Mouse (Mus musculus) spleen, postnatal 10 days (tissue): ENCODE data around the gene Gfy.
A peak's percentile ranks its signal among the peaks of the same experiment; 100 is the strongest.

Source experiments
- DNase-seq, 2 experiments: peaks; one replicate each; pipeline ENCODE4 v3.0.0; 2021 to 2022; ENCODE audit warnings: low spot score in 2 of 2

The Gfy gene

DNA sequence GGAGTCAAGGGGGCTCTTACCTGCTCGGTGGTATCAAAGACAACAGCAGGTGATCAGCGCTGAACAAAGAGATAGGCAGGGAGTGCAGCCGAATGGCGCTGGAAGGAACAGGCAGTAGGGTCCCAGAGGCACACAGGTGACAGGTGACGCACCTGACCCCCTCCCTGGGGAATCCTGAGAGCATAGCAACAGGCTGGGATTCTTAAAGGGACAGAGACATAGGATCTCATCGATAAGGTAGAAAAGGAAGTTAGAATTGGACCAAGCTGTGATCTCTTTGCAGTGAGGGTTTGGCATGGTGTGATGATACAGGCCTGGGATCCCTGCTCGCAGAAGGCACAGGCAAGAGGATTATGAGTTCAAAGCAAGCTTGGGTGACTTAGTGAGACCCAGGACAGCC lies at the start of gene Gfy:
Gene Gfy (minus strand): TSS at position 101 of the 400 bp plus-strand sequence.
- DNase-seq, result no peak

- no peak for DNase-seq
Observed at GRCm38 (mm10) chr7:45229046-45229445, 49.7 kb upstream of the Gfy start.

DNA sequence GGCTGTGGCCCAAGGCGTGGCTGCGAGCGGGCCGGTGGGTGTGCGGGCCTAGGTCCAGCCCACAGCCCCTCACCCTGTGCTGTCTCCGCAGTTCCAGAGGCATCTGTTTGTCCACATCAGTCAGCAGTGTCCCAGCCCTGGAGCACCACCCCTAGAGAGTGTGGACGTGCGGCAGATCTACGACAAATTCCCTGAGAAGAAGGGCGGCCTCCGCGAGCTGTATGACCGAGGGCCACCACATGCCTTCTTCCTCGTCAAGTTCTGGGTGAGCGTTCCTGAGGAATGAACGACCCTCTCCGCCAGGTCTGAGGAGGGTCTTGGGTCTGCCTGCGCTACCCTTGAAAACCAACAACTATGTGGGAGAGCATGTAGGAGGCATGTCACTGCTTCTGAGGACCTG lies 49.2 kb upstream of the Gfy start:
- no peak for DNase-seq

- no peak for DNase-seq
Observed at GRCm38 (mm10) chr7:45226421-45226820, 47.1 kb upstream of the Gfy start.

GRCm38 (mm10) chr7:45224826-45225225 lies 45.5 kb upstream of the Gfy start:
- no peak for DNase-seq

- no peak for DNase-seq
Observed at GRCm38 (mm10) chr7:45221680-45222079, 42.3 kb upstream of the Gfy start.

DNA sequence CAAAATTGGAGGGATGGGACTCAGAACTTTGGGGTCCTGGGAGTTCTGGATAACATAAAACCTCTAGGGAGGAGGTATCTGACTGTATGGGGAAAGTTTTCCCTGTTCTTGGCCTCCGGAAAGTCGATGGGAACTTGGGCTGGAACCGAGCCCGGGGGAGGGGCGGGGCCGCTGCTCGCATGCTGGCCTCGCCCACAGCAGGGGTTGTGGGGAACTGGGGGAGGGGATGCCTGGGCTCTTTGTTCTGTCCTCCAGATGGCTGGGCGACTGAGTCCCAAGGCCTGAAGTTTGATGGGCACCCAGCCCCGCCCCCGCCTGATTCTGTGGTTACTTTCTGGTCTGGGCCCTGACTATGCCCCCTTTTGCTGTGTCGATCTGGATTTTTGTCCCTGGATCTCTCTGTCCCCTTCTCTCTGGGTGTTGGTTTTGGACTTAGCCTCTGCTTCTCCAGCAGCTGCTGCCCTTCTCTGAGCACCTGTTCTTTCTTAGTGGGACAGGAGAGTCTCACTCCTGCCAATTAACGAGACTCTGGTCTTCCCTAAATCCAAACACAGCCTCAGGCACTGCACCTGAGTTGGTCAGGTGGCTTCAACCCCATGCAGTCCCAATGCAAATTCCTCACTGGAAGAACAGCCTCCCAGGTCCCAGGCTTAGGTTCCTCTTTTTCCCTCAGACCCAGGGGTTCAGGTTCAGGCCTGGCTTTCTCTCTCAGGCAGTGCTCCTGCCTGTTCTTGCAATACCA lies 37.2 kb upstream of the Gfy start:
- peak in 1 of 2 experiments; percentile 31 for DNase-seq

- no peak for DNase-seq
Observed at GRCm38 (mm10) chr7:45215673-45216441, 36.5 kb upstream of the Gfy start, which contains the start of gene Tead2. Gene Tead2, plus strand, starts transcription at chr7:45215753.

GRCm38 (mm10) chr7:45213708-45214107 lies 34.3 kb upstream of the Gfy start:
- DNase-seq, result no peak

DNA sequence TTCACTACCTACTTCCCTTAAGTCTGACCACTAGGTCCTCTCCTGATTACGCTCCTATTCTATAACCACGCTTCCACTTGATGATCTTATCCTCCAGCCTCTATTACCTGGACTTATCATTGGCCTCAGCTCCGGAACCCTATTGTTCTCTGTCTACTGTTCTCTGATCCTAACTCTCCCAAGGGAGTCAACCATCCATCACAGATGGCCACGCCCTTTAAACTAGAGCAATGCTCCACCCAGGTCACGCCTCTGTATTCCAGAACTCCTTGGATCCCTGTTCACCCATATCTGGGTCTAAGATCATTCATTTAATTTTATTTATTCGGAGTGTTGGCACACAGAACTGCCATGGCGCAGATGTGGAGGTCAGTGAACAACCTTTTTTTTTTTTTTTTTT lies 33.0 kb upstream of the Gfy start:
- DNase-seq, result no peak

- DNase-seq, result peak in 1 of 2 experiments; percentile 52
Observed at GRCm38 (mm10) chr7:45211851-45212251, 32.5 kb upstream of the Gfy start, which contains the start of gene Dkkl1. Gene Dkkl1, minus strand, starts transcription at chr7:45212147.

- no peak for DNase-seq
Observed at GRCm38 (mm10) chr7:45211070-45211469, 31.7 kb upstream of the Gfy start.

GRCm38 (mm10) chr7:45208260-45208659 lies 28.9 kb upstream of the Gfy start:
- DNase-seq, result no peak

DNA sequence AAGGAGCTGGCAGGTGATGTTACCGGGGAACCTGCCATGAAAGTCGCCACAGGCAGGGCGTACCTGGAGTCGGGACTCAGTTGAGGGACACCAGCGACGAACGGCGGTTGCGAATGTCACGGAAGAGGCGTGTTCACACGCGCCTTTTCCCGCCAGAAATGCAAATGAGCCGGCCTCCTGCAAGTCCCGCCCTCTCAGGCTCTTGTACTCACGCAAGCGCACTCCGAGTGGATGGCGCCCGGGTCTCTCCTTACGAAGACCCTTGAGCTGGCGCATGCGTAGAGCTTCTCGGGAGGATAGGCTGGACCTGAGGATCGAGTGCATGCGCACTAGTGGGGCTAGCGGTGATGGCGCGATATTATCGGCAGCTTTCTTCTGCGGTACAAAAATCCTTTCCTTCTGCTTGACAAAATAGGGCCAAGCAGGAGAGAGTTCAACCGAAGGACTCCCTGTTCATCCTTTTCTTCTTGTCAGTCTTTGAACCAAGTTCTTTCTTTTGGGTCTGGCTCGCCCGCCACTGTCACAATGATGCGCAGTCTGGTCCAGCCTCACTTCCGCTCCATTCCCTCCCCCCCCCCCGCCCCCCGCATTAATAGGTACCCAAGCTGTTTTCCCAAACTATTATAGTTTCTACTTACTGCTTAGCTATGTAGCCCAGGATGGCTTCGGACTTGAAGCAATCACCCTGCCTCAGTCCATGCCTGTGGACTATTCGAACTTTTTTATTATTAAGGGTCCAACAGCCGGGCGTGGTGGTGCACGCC lies 25.2 kb upstream of the Gfy start, which contains the start of gene Ccdc155:
Gene Ccdc155 (minus strand): TSS at position 513 of the 764 bp plus-strand sequence.
- peak; percentile 63 to 88 for DNase-seq

GRCm38 (mm10) chr7:45202654-45203053 lies 23.3 kb upstream of the Gfy start:
- no peak for DNase-seq

DNA sequence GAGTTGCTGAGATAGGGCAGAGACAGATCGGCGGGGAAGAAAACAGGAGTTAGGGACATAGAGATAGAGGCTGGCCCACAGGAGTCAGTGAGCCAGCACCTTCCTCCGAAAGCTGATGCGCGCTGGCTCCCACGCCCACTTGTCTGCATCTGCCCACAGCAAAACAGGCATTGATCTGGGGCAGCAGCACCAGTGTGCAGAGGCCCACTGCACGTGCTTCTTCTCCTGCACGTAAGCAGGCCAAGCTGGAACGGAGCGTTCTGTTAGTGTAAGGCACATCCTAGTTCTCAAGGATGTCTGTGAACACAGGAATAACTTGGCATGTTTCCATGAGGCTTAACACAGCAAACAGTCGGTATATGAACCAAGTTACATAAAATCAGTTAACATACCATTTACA lies 19.6 kb upstream of the Gfy start:
- DNase-seq, result no peak

DNA sequence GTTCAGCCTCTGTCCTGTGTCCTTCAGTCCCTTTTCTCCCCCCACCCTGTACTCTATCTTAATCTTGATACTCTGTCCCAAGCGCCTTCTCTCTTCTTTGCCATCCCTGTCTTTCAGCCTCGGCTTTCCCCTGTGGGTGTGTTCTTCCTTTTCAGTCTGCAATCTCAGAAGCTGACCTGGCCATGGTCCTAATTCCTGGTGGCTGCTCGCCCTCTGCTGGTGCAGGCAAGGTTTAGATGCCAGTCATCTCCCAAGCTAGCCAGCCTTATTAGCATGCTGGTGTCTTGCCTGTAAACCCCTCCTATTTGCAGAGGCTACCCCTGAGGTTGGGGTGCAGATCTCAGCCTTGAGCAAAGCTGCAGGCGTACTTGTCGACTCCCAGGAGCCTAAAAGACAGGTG lies 19.1 kb upstream of the Gfy start:
- peak in 1 of 2 experiments; percentile 68 for DNase-seq

GRCm38 (mm10) chr7:45196994-45197393 lies 17.6 kb upstream of the Gfy start:
- DNase-seq, result no peak

DNA sequence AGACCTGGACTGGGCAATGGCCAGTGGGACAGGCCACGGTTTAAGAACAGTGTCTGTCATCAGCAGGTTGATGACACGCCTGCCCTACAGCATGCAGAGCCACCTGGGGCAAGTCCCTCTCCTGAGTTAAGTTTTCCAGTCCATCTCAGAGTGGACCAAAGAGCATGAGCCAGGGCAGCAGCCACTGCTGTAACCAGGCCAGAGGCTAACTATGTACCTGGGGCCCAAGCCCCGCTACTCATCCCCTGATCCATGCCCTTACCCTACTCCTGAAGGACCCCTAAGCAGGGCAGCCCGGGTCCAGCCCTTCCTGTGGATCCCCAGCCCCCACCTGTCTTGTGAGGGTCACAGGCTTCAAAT lies 16.8 kb upstream of the Gfy start:
- DNase-seq, result no peak

DNA sequence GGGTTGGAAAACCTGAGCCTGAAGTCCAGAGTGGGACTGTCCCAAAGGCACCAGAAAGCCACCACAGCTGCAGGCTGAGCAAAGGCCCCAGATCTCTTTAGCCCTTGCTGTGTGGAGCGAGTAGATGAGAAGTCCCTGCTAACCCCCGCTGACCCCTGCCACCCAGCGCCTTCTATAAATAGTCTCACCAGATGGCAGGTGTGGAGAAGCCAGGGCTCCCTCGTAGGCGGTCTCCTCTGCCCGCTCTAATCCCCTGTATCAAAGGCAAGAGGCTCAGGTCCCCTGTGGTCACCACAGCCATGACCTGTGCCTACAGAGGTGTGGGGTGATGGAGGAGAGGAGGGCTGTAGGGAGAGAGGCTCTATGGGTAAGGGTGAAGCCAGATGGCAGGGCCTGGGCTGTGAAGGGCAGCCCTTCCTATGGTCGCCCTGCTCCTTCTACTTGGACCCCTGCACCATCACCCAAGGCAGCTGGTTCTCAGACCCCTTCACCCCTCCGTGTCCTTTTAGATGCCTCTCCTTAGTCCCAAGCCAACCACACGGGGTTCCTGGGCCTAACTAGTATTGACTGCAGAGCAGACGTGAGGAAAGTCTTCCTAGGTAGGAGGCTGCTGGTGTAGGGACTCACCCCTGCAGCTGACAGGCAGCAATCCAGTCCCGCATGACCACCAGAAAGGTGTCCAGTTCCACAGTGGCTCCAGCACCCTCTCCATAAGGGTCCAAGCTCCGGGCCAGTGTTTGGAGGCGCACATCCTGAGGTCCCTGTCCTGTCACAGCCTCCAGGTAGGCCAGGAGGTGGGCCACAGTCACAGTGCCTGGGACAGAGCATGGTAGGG lies 16.2 kb upstream of the Gfy start:
- DNase-seq, result no peak
